Mouse (Mus musculus): ENCODE measurements around the gene Eif1ad.

DNA sequence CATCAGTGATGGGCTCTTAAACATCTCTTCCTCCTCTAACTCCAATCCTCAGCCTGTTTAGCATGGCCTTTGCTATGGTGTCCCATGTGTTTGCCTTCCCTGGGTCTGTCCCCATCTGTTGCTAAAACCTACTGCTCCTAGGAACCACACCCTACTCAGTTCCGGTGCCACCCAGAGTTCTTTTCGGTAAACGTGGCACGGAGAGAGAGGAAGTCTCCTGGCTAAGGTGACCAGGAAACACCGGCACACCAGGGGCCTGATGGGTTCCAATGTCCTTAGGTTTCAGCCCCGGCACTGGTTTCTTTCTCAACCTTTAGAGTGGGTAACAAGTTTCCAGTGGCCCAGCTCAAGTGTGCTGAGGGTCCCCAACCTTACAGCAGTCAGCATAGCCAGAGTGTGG, 54.0 kb downstream of the Eif1ad start:
- TF ChIP-seq CTCF (IDR thresholded peaks at IDR 0.05; ENCODE audit: borderline replicate concordance, insufficient read depth, low read depth, low read length) (no peak), POLR2A (IDR thresholded peaks at IDR 0.05; ENCODE audit: borderline replicate concordance, insufficient read depth, low read length) (no peak)
